ENCODE assay signal across 8 mouse cellular contexts in genomic region chr12:46819348-46820022, GRCm38 (mm10). TPM values are rescaled to one million over a fixed set of nuclear protein-coding genes. Genes with fewer than 3 reads are reported as not detected.
DNase-seq lines count a peak whose midpoint lies in the region; ATAC-seq and TF ChIP-seq lines count a peak whose summit lies in the region.

No protein-coding gene starts in this region.

- peak overlapping the region; percentile 70 for H3K4me2 ChIP-seq in forebrain, embryonic 13.5 days
- H3K4me2 ChIP-seq in heart, postnatal 0 days (ENCODE audit: low read depth, low read length) = peak overlapping the region; percentile 83
- peak overlapping the region; percentile 65 for H3K4me2 ChIP-seq in liver, embryonic 14.5 days (ENCODE audit: low read depth)
- H3K4me2 ChIP-seq in neural tube, embryonic 14.5 days (ENCODE audit: low read depth, low read length) = peak overlapping the region; percentile 74

- peak overlapping the region; percentile 92 for H3K9ac ChIP-seq in forebrain, embryonic 13.5 days
- peak overlapping the region; percentile 64 for H3K9ac ChIP-seq in heart, postnatal 0 days (replicated peaks; ENCODE audit: low read depth, low read length)
- no peak overlapping the region; the same call in 1 of the 2 replicates for H3K9ac ChIP-seq in liver, embryonic 14.5 days (replicated peaks)
- peak overlapping the region; percentile 100 for H3K9ac ChIP-seq in neural tube, embryonic 14.5 days (replicated peaks; ENCODE audit: low read depth, low read length)

- DNase-seq in c-Kit-positive CD71-negative TER-119-negative erythroid progenitor cells, embryonic 14.5 days (ENCODE audit: low read depth) = peak; percentile 55
- peak; percentile 56 for DNase-seq in heart, postnatal 0 days (ENCODE audit: low spot score)
- peak; percentile 94 for DNase-seq in kidney, postnatal 4 days
- peak; percentile 38 to 55 (median 46) for DNase-seq in liver, embryonic 14.5 days (ENCODE audit: low read depth in 3 of 3, low spot score in 3 of 3)
- DNase-seq in thymus, adult 18-20 months = peak; percentile 13 to 26

- H3K36me3 ChIP-seq in E14TG2a.4 (ENCODE audit: insufficient read depth, low read length) = no peaks in the 10 kb centered on the region
- H3K36me3 ChIP-seq in forebrain, embryonic 13.5 days (ENCODE audit: poor library complexity, severe bottlenecking) = no peaks in the 10 kb centered on the region
- no peaks in the 10 kb centered on the region for H3K36me3 ChIP-seq in heart, postnatal 0 days (replicated peaks; ENCODE audit: control insufficient read depth, insufficient read depth, low read length)
- H3K36me3 ChIP-seq in liver, embryonic 14.5 days (replicated peaks; ENCODE audit: control insufficient read depth, insufficient read depth, low read depth) = no peaks in the 10 kb centered on the region
- H3K36me3 ChIP-seq in neural tube, embryonic 14.5 days (ENCODE audit: control insufficient read depth, insufficient read depth, low read length) = no peaks in the 10 kb centered on the region

- no peaks in the 10 kb centered on the region for H3K9me3 ChIP-seq in E14TG2a.4 (ENCODE audit: low read length)
- H3K9me3 ChIP-seq in forebrain, embryonic 13.5 days (replicated peaks) = no peaks in the 10 kb centered on the region
- H3K9me3 ChIP-seq in heart, postnatal 0 days (replicated peaks; ENCODE audit: control insufficient read depth, low read length) = no peaks in the 10 kb centered on the region
- H3K9me3 ChIP-seq in liver, embryonic 14.5 days (ENCODE audit: control insufficient read depth, low read length) = no peaks in the 10 kb centered on the region
- no peaks in the 10 kb centered on the region for H3K9me3 ChIP-seq in neural tube, embryonic 14.5 days (ENCODE audit: control insufficient read depth, low read length)

- WGBS in forebrain, embryonic 13.5 days = under 1% methylated on average over 49 of the region's 57 CpGs
- under 1% methylated on average over 56 of the region's 57 CpGs for WGBS in heart, postnatal 0 days
- WGBS in liver, embryonic 14.5 days (ENCODE audit: insufficient replicate concordance) = 2% methylated on average over 57 of the region's 57 CpGs
- WGBS in neural tube, embryonic 14.5 days = under 1% methylated on average over 50 of the region's 57 CpGs

- TF ChIP-seq CTCF in E14TG2a.4 (conservative IDR thresholded peaks at IDR 0.05; ENCODE audit: low read length) = no peak
- no peak for TF ChIP-seq CTCF in heart, postnatal 0 days (IDR thresholded peaks at IDR 0.05; ENCODE audit: low read depth)
- no peak for TF ChIP-seq CTCF in liver, embryonic 14.5 days (IDR thresholded peaks at IDR 0.05; ENCODE audit: low read depth)

- ATAC-seq in forebrain, embryonic 13.5 days = peak; percentile 94
- ATAC-seq in heart, postnatal 0 days (ENCODE audit: insufficient read depth, low read depth) = peak; percentile 95
- ATAC-seq in liver, embryonic 14.5 days (ENCODE audit: insufficient read depth) = peak; percentile 89
- peak; percentile 95 for ATAC-seq in neural tube, embryonic 14.5 days (ENCODE audit: low read depth)

- peaks cover 26% of the 10 kb centered on the region for H3K4me1 ChIP-seq in E14TG2a.4 (replicated peaks; ENCODE audit: low read depth, low read length)
- H3K4me1 ChIP-seq in forebrain, embryonic 13.5 days = peaks cover 18% of the 10 kb centered on the region
- no peaks in the 10 kb centered on the region for H3K4me1 ChIP-seq in heart, postnatal 0 days (ENCODE audit: control insufficient read depth, insufficient read depth)
- no peaks in the 10 kb centered on the region for H3K4me1 ChIP-seq in liver, embryonic 14.5 days (replicated peaks; ENCODE audit: control insufficient read depth in 2 of 2, insufficient read depth in 2 of 2, low read length in 1 of 2)
- H3K4me1 ChIP-seq in neural tube, embryonic 14.5 days (ENCODE audit: control insufficient read depth, insufficient read depth, low read length) = no peaks in the 10 kb centered on the region

- TF ChIP-seq EP300 in heart, postnatal 0 days (IDR thresholded peaks at IDR 0.05; ENCODE audit: low read depth) = no peak
- TF ChIP-seq EP300 in liver, embryonic 14.5 days (IDR thresholded peaks at IDR 0.05; ENCODE audit: low read depth) = no peak

- H3K4me3 ChIP-seq in E14TG2a.4 (replicated peaks; ENCODE audit: low read length) = peak overlapping the region; percentile 85
- H3K4me3 ChIP-seq in forebrain, embryonic 13.5 days = peak overlapping the region; percentile 82
- H3K4me3 ChIP-seq in heart, postnatal 0 days (ENCODE audit: low read depth, low read length) = peak overlapping the region; percentile 87
- H3K4me3 ChIP-seq in liver, embryonic 14.5 days (ENCODE audit: insufficient read depth in 1 of 2, low read depth in 2 of 2, low read length in 2 of 2) = peak overlapping the region; percentile 62 to 64
- H3K4me3 ChIP-seq in neural tube, embryonic 14.5 days (ENCODE audit: low read depth, low read length) = peak overlapping the region; percentile 91

- H3K27me3 ChIP-seq in E14TG2a.4 (ENCODE audit: insufficient read depth, low read length) = 0 out of 2 replicates have a peak, but pooled peaks cover 2% of the 10 kb centered on the region
- H3K27me3 ChIP-seq in forebrain, embryonic 13.5 days = no peaks in the 10 kb centered on the region
- H3K27me3 ChIP-seq in heart, postnatal 0 days (ENCODE audit: control insufficient read depth, insufficient read depth, low read length) = peaks cover 7% of the 10 kb centered on the region
- peaks cover 31% of the 10 kb centered on the region for H3K27me3 ChIP-seq in liver, embryonic 14.5 days (ENCODE audit: control insufficient read depth, insufficient read depth, low read length)
- no peaks in the 10 kb centered on the region for H3K27me3 ChIP-seq in neural tube, embryonic 14.5 days (ENCODE audit: control insufficient read depth, insufficient read depth, low read length)

- peak overlapping the region; percentile 96 for H3K27ac ChIP-seq in forebrain, embryonic 13.5 days
- peak overlapping the region; percentile 62 for H3K27ac ChIP-seq in heart, postnatal 0 days (ENCODE audit: low read depth)
- no peak overlapping the region for H3K27ac ChIP-seq in liver, embryonic 14.5 days
- H3K27ac ChIP-seq in neural tube, embryonic 14.5 days (ENCODE audit: low read depth, low read length) = peak overlapping the region; percentile 100

RNA-seq across cellular contexts. Expression of gene Nova1, which starts 0.8 kb away (rescaled TPM):
- 19.3 and 27.0 TPM in 2 replicates for polyA plus RNA-seq in forebrain, embryonic 13.5 days (2015; fragmentation: Nextera tagmentation; extraction: Ambion mirVana)
- 0.08 and 0.15 TPM in 2 replicates for total RNA-seq in heart, postnatal 0 days (2014; rRNA removed; ENCODE audit: low replicate concordance)
- polyA plus RNA-seq in heart, postnatal 0 days (2015; fragmentation: Nextera tagmentation; extraction: Ambion mirVana) = 0.38 and 0.63 TPM in 2 replicates
- polyA plus RNA-seq in liver, embryonic 14.5 days (2012; rRNA removed) = 0.09 and 0.17 TPM in 2 replicates
- 0.01 and 0.03 TPM in 2 replicates for polyA plus RNA-seq in liver, embryonic 14.5 days (2014; fragmentation: Nextera tagmentation; extraction: Ambion mirVana)
- 166 and 169 TPM in 2 replicates for polyA plus RNA-seq in neural tube, embryonic 14.5 days (2014; fragmentation: Nextera tagmentation; extraction: Ambion mirVana)

Comparison
In these comparisons a context has a peak if more than half of its experiments do, and no peak if none do; other contexts are left out.
1. DNase-seq: peak in every context shown above with its lines; median percentile 94 in kidney, postnatal 4 days; 56 in heart, postnatal 0 days; 55 in c-Kit-positive CD71-negative TER-119-negative erythroid progenitor cells, embryonic 14.5 days; 46 in liver, embryonic 14.5 days; 20 in thymus, adult 18-20 months.
2. RNA of gene Nova1, which starts 0.8 kb away (polyA plus RNA-seq): 166 to 169 TPM in neural tube, embryonic 14.5 days and 19.3 to 27.0 TPM in forebrain, embryonic 13.5 days; 0.38 to 0.63 TPM in heart, postnatal 0 days and 0.01 to 0.17 TPM in liver, embryonic 14.5 days; every median in the first group is over 10 times any median in the second.
3. Peak in every context shown above with its lines, with median percentiles within 50 percentile points of each other: H3K4me3 ChIP-seq, ATAC-seq and H3K4me2 ChIP-seq.